Mouse (Mus musculus) adrenal gland, postnatal 25 days (tissue): ENCODE results near the gene Il10. TPM values are rescaled to one million over a fixed set of nuclear protein-coding genes. Genes with fewer than 3 reads are reported as not detected.

ENCODE experiments used
- DNase-seq: peaks from one replicate; pipeline ENCODE4 v3.0.0; 2021; ENCODE audit warnings: mixed read lengths
- long read RNA-seq: library from polyadenylated mRNA; stranded (forward); transcript quantifications from one replicate; pipeline ENCODE4 v2.0.0, GENCODE M21; 2021
- total RNA-seq: library from RNA; stranded (reverse); gene quantifications from 2 replicates; pipeline ENCODE4 v1.2.3, GENCODE M21; 2021

Il10 gene
- not detected in 2 replicates for total RNA-seq
- long read RNA-seq: 0 reads

- DNase-seq: no peak
Measured at GRCm38 (mm10) chr1:131019492-131020098, at the start of gene Il10. TSS of gene Il10 (plus strand) at chr1:131019845.

- peak; percentile 35 for DNase-seq
Measured at GRCm38 (mm10) chr1:130979455-130979854, 40.2 kb upstream of the Il10 start.

- DNase-seq: no peak
Measured at GRCm38 (mm10) chr1:130984441-130984840, 35.2 kb upstream of the Il10 start.

- no peak for DNase-seq
Measured at GRCm38 (mm10) chr1:130987001-130987400, 32.6 kb upstream of the Il10 start.

GRCm38 (mm10) chr1:130987418-130987817 lies 32.2 kb upstream of the Il10 start:
- no peak for DNase-seq

GRCm38 (mm10) chr1:130989331-130989730 lies 30.3 kb upstream of the Il10 start:
- DNase-seq: no peak

- DNase-seq: no peak
Measured at GRCm38 (mm10) chr1:130990448-130990847, 29.2 kb upstream of the Il10 start.

GRCm38 (mm10) chr1:130993574-130994154 lies 26.0 kb upstream of the Il10 start:
- DNase-seq: no peak

GRCm38 (mm10) chr1:130995515-130995914 lies 24.1 kb upstream of the Il10 start:
- DNase-seq: no peak

GRCm38 (mm10) chr1:130996356-130996755 lies 23.3 kb upstream of the Il10 start:
- DNase-seq: no peak

- no peak for DNase-seq
Measured at GRCm38 (mm10) chr1:130997441-130997840, 22.2 kb upstream of the Il10 start.

GRCm38 (mm10) chr1:130998321-130998720 lies 21.3 kb upstream of the Il10 start:
- no peak for DNase-seq

GRCm38 (mm10) chr1:130999708-131000107 lies 19.9 kb upstream of the Il10 start:
- no peak for DNase-seq

GRCm38 (mm10) chr1:131000296-131000695 lies 19.3 kb upstream of the Il10 start:
- no peak for DNase-seq

- no peak for DNase-seq
Measured at GRCm38 (mm10) chr1:131002561-131002960, 17.1 kb upstream of the Il10 start.

- no peak for DNase-seq
Measured at GRCm38 (mm10) chr1:131003037-131003922, 16.4 kb upstream of the Il10 start.

- DNase-seq: no peak
Measured at GRCm38 (mm10) chr1:131006069-131006468, 13.6 kb upstream of the Il10 start.

- DNase-seq: no peak
Measured at GRCm38 (mm10) chr1:131010201-131011153, 9.2 kb upstream of the Il10 start.

GRCm38 (mm10) chr1:131012494-131012893 lies 7.2 kb upstream of the Il10 start:
- DNase-seq: no peak

GRCm38 (mm10) chr1:131013926-131014325 lies 5.7 kb upstream of the Il10 start:
- DNase-seq: no peak

GRCm38 (mm10) chr1:131015281-131015680 lies 4.4 kb upstream of the Il10 start:
- no peak for DNase-seq

GRCm38 (mm10) chr1:131015879-131016278 lies 3.8 kb upstream of the Il10 start:
- DNase-seq: no peak
